Comparison of ENCODE assay signal across 10 mouse cellular contexts in genomic region chr11:96073295-96073993, GRCm38 (mm10). TPM values are rescaled to one million over a fixed set of nuclear protein-coding genes. Genes with fewer than 3 reads are reported as not detected.
DNase-seq lines count a peak whose midpoint lies in the region; ATAC-seq and TF ChIP-seq lines count a peak whose summit lies in the region.
"Had no signal": no experiment of that assay in that cellular context is flagged by ENCODE, and none has a peak within 500 bp of the region (broad histone marks: within the 10 kb centered on the region; RNA-seq: fewer than 3 reads in every experiment).

No protein-coding gene starts in this region.

- peak overlapping the region; percentile 86; the same call in 1 of the 2 replicates for H3K9ac ChIP-seq in CH12.LX (ENCODE audit: insufficient read depth, low read depth)
- no peak overlapping the region; the same call in 1 of the 2 replicates for H3K9ac ChIP-seq in liver, embryonic 16.5 days (ENCODE audit: low read depth, low read length)

- TF ChIP-seq CTCF in CH12.LX (conservative IDR thresholded peaks at IDR 0.05 in 1 of 2, IDR thresholded peaks at IDR 0.05 in 1 of 2; ENCODE audit: low read depth in 2 of 2, low read length in 2 of 2), result no peak

- no peak overlapping the region for H3K27ac ChIP-seq in CH12.LX (ENCODE audit: insufficient read depth, low read depth)
- H3K27ac ChIP-seq in liver, embryonic 16.5 days (ENCODE audit: low read length), result no peak overlapping the region

- peak overlapping the region; percentile 83 for H3K4me3 ChIP-seq in erythroblast, embryonic 14.5 days (replicated peaks)
- H3K4me3 ChIP-seq in CH12.LX (replicated peaks in 1 of 3; ENCODE audit: low read depth in 2 of 3, low read length in 2 of 3, poor library complexity in 1 of 3), result peak overlapping the region; percentile 66 to 85 (median 68)
- H3K4me3 ChIP-seq in liver, embryonic 16.5 days (ENCODE audit: low read depth, low read length), result peak overlapping the region; percentile 75

- in situ Hi-C loops in CH12.LX (cut with MboI; ENCODE audit: low pct_ligation_motif_present, low pct_unique_long_range_greater_than_20kb, low sequenced_read_pairs), result no loop called here

- intact Hi-C loops in heart, postnatal 14 days (cut with DNase I), result no loop called here

- TF ChIP-seq RAD21 in CH12.LX (IDR thresholded peaks at IDR 0.05; ENCODE audit: low read depth, low read length), result no peak

- H3K27me3 ChIP-seq in erythroblast, embryonic 14.5 days (ENCODE audit: control insufficient read depth), result no peaks in the 10 kb centered on the region
- H3K27me3 ChIP-seq in CH12.LX (replicated peaks), result no peaks in the 10 kb centered on the region
- H3K27me3 ChIP-seq in liver, embryonic 16.5 days (ENCODE audit: control insufficient read depth, insufficient read depth, low read depth, low read length), result no peaks in the 10 kb centered on the region

- peaks cover 45% of the 10 kb centered on the region for H3K36me3 ChIP-seq in erythroblast, embryonic 14.5 days (ENCODE audit: control insufficient read depth)
- peaks cover 21 to 44% of the 10 kb centered on the region in 2 experiments for H3K36me3 ChIP-seq in CH12.LX (replicated peaks in 1 of 2; ENCODE audit: control insufficient read depth in 1 of 2, insufficient read depth in 1 of 2, low read length in 1 of 2)
- no peaks in the 10 kb centered on the region; the same call in none of the 2 replicates for H3K36me3 ChIP-seq in liver, embryonic 16.5 days (ENCODE audit: control insufficient read depth, insufficient read depth)

- H3K4me2 ChIP-seq in CH12.LX (ENCODE audit: insufficient read depth, low read depth, poor library complexity, severe bottlenecking), result peak overlapping the region; percentile 87
- H3K4me2 ChIP-seq in liver, embryonic 16.5 days (ENCODE audit: low read depth, low read length), result peak overlapping the region; percentile 82

- 76% methylated on average over 9 of the region's 9 CpGs for WGBS in liver, embryonic 16.5 days (ENCODE audit: insufficient replicate concordance)

- H3K79me2 ChIP-seq in CH12.LX (replicated peaks; ENCODE audit: control insufficient read depth, extremely low read depth, insufficient read depth, poor library complexity, severe bottlenecking), result peaks cover 17% of the 10 kb centered on the region

- ATAC-seq in erythroblast, adult 5-6 weeks (replicated peaks; ENCODE audit: low FRiP score, poor library complexity, severe bottlenecking), result no peak
- no peak for ATAC-seq in liver, embryonic 16.5 days (ENCODE audit: low read depth)

- peaks cover 56% of the 10 kb centered on the region for H3K4me1 ChIP-seq in erythroblast, embryonic 14.5 days (ENCODE audit: control insufficient read depth)
- H3K4me1 ChIP-seq in CH12.LX (ENCODE audit: control insufficient read depth in 1 of 2, insufficient read depth in 2 of 2), result peaks cover 7 to 24% of the 10 kb centered on the region in 2 experiments
- peaks cover 15% of the 10 kb centered on the region for H3K4me1 ChIP-seq in liver, embryonic 16.5 days (ENCODE audit: control insufficient read depth, low read depth, low read length)

- dilution Hi-C loops in CH12.LX (cut with MboI; ENCODE audit: extremely low pct_ligation_motif_present, extremely low pct_unique_long_range_greater_than_20kb, low sequenced_read_pairs), result no loop called here

- no peak for DNase-seq in CH12.LX (ENCODE audit: extremely low read depth)
- peak; percentile 12 to 29 for DNase-seq in heart, postnatal 14 days
- DNase-seq in spleen, postnatal 4 days (ENCODE audit: low spot score in 2 of 2), result no peak
- DNase-seq in thymus, postnatal 10 days (ENCODE audit: low spot score in 2 of 2), result no peak
- no peak for DNase-seq in natural killer cell, adult 2 months (ENCODE audit: low spot score in 2 of 2)
- DNase-seq: lung, postnatal 4 days had no signal

- no peak; the same call in 1 of the 2 replicates for TF ChIP-seq POLR2A in CH12.LX (IDR thresholded peaks at IDR 0.05; ENCODE audit: low read depth, low read length)

- TF ChIP-seq EP300 in CH12.LX (IDR thresholded peaks at IDR 0.05; ENCODE audit: low read length), result no peak

- no peaks in the 10 kb centered on the region for H3K9me3 ChIP-seq in erythroblast, embryonic 14.5 days (ENCODE audit: control insufficient read depth, low read length)
- H3K9me3 ChIP-seq in CH12.LX (replicated peaks; ENCODE audit: low read length), result no peaks in the 10 kb centered on the region
- no peaks in the 10 kb centered on the region for H3K9me3 ChIP-seq in liver, embryonic 16.5 days (replicated peaks; ENCODE audit: control insufficient read depth, low read length)

TF ChIP-seq in CH12.LX, 34 proteins besides CTCF, POLR2A, EP300 and RAD21:
- no peak for TF ChIP-seq KAT2A (IDR thresholded peaks at IDR 0.05; ENCODE audit: insufficient replicate concordance, low read length)
- no peak for TF ChIP-seq RCOR1 (conservative IDR thresholded peaks at IDR 0.05; ENCODE audit: low read depth, low read length)
- TF ChIP-seq NELFE (IDR thresholded peaks at IDR 0.05; ENCODE audit: low read depth, low read length), result no peak
- no peak for TF ChIP-seq TBP (conservative IDR thresholded peaks at IDR 0.05; ENCODE audit: low read depth, low read length)
- TF ChIP-seq ZNF384 (IDR thresholded peaks at IDR 0.05; ENCODE audit: low read depth, low read length), result no peak
- no peak for TF ChIP-seq SIN3A (IDR thresholded peaks at IDR 0.05; ENCODE audit: low read length)
- TF ChIP-seq ZC3H11A (IDR thresholded peaks at IDR 0.05; ENCODE audit: low read depth, low read length), result no peak

RNA-seq across cellular contexts. Expression of gene Atp5g1, which starts 2.0 kb away (rescaled TPM):
- polyA plus RNA-seq in erythroblast, embryonic 14.5 days (2012), result 12.4 and 31.7 TPM in 2 replicates
- 127 and 128 TPM in 2 replicates for total RNA-seq in erythroblast, adult 5-6 weeks (2015; ENCODE audit: low replicate concordance)
- total RNA-seq in erythroblast, adult 5-6 weeks (2017; ENCODE audit: low replicate concordance), result 4.8 and 21.7 TPM in 2 replicates
- total RNA-seq in CH12.LX (2012; rRNA removed) (851 and 995 TPM in 2 replicates), CH12.LX (2014; rRNA removed) (669 and 778 TPM in 2 replicates)
- polyA plus RNA-seq in CH12.LX (2012; ENCODE audit: insufficient read length, low read depth), result 788 and 969 TPM in 2 replicates
- total RNA-seq in heart, postnatal 14 days (2021), result 1,000 to 10,000 TPM; 3,151 to 3,310 TPM
- 471 and 479 TPM in 2 replicates for polyA plus RNA-seq in liver, embryonic 16.5 days (2015; fragmentation: Nextera tagmentation; extraction: Ambion mirVana)

RNA-seq across cellular contexts. Expression of gene Ube2z, which starts 8.3 kb away (rescaled TPM):
- 1.1 and 1.5 TPM in 2 replicates for polyA plus RNA-seq in erythroblast, embryonic 14.5 days (2012)
- total RNA-seq in erythroblast, adult 5-6 weeks (2015; ENCODE audit: low replicate concordance), result 7.1 TPM in 2 replicates
- 9.2 and 10.3 TPM in 2 replicates for total RNA-seq in erythroblast, adult 5-6 weeks (2017; ENCODE audit: low replicate concordance)
- 51.3 and 60.4 TPM in 2 replicates for total RNA-seq in CH12.LX (2012; rRNA removed)
- 62.1 and 64.2 TPM in 2 replicates for total RNA-seq in CH12.LX (2014; rRNA removed)
- polyA plus RNA-seq in CH12.LX (2012; ENCODE audit: insufficient read length, low read depth), result 66.0 and 67.8 TPM in 2 replicates
- total RNA-seq in heart, postnatal 14 days (2021), result 10 to 100 TPM; 31.9 to 36.8 TPM
- polyA plus RNA-seq in liver, embryonic 16.5 days (2015; fragmentation: Nextera tagmentation; extraction: Ambion mirVana), result 13.2 TPM in 2 replicates

RNA-seq across cellular contexts. Expression of gene Calcoco2, which starts 38.3 kb away (rescaled TPM):
- polyA plus RNA-seq in erythroblast, embryonic 14.5 days (2012), result 0.02 TPM in 1 of 2 replicates, not detected in the other
- not detected in 2 replicates for total RNA-seq in erythroblast, adult 5-6 weeks (2015; ENCODE audit: low replicate concordance)
- total RNA-seq in erythroblast, adult 5-6 weeks (2017; ENCODE audit: low replicate concordance), result 0.17 TPM in 1 of 2 replicates, not detected in the other
- total RNA-seq in CH12.LX (2012; rRNA removed) (not detected in 2 replicates), CH12.LX (2014; rRNA removed) (not detected in 2 replicates)
- polyA plus RNA-seq in CH12.LX (2012; ENCODE audit: insufficient read length, low read depth), result not detected in 2 replicates
- total RNA-seq in heart, postnatal 14 days (2021), result not detected
- not detected in 2 replicates for polyA plus RNA-seq in liver, embryonic 16.5 days (2015; fragmentation: Nextera tagmentation; extraction: Ambion mirVana)
- total RNA-seq: heart, postnatal 10 days had no signal

RNA-seq across cellular contexts. Expression of gene Snf8, which starts 38.8 kb away (rescaled TPM):
- polyA plus RNA-seq in erythroblast, embryonic 14.5 days (2012), result 17.0 and 17.7 TPM in 2 replicates
- total RNA-seq in erythroblast, adult 5-6 weeks (2015; ENCODE audit: low replicate concordance), result 25.7 and 27.9 TPM in 2 replicates
- total RNA-seq in erythroblast, adult 5-6 weeks (2017; ENCODE audit: low replicate concordance), result 11.3 and 37.1 TPM in 2 replicates
- 113 and 133 TPM in 2 replicates for total RNA-seq in CH12.LX (2012; rRNA removed)
- total RNA-seq in CH12.LX (2014; rRNA removed), result 66.9 and 70.8 TPM in 2 replicates
- 199 and 208 TPM in 2 replicates for polyA plus RNA-seq in CH12.LX (2012; ENCODE audit: insufficient read length, low read depth)
- total RNA-seq in heart, postnatal 14 days (2021), result 10 to 100 TPM; 45.8 to 51.2 TPM
- 47.5 and 54.4 TPM in 2 replicates for polyA plus RNA-seq in liver, embryonic 16.5 days (2015; fragmentation: Nextera tagmentation; extraction: Ambion mirVana)

RNA-seq across cellular contexts. Expression of gene Gip, which starts 49.1 kb away (rescaled TPM):
- not detected in 2 replicates for polyA plus RNA-seq in erythroblast, embryonic 14.5 days (2012)
- not detected in 2 replicates for total RNA-seq in erythroblast, adult 5-6 weeks (2015; ENCODE audit: low replicate concordance)
- total RNA-seq in erythroblast, adult 5-6 weeks (2017; ENCODE audit: low replicate concordance), result not detected in 2 replicates
- total RNA-seq in CH12.LX (2012; rRNA removed), result not detected in 2 replicates
- total RNA-seq in CH12.LX (2014; rRNA removed), result not detected in 2 replicates
- not detected in 2 replicates for polyA plus RNA-seq in CH12.LX (2012; ENCODE audit: insufficient read length, low read depth)
- not detected for total RNA-seq in heart, postnatal 14 days (2021)
- 0.25 TPM in 1 of 2 replicates, not detected in the other for polyA plus RNA-seq in liver, embryonic 16.5 days (2015; fragmentation: Nextera tagmentation; extraction: Ambion mirVana)
- total RNA-seq: heart, postnatal 10 days had no signal

Comparison
In these comparisons a context has a peak if more than half of its experiments do, and no peak if none do; other contexts are left out.
1. DNase-seq: peak in heart, postnatal 14 days (2 of 2); none in CH12.LX (single experiment), spleen, postnatal 4 days (0 of 2), thymus, postnatal 10 days (0 of 2) and natural killer cell, adult 2 months (0 of 2).
2. RNA of gene Atp5g1, which starts 2.0 kb away (total RNA-seq): 3,151 to 3,310 TPM in heart, postnatal 14 days and 669 to 995 TPM in CH12.LX; 4.8 to 128 TPM in erythroblast, adult 5-6 weeks; every median in the first group is over 4 times any median in the second.
3. Peak in every context shown above with its lines, with median percentiles within 50 percentile points of each other: H3K4me3 ChIP-seq.